Mouse (Mus musculus) mature B cell (primary cell): ENCODE data around the gene Olfr547.
"Not testable (repeated sequence)": the region's sequence is repeated elsewhere in the genome, so short reads cannot be mapped to it uniquely, and the experiment has no call there.

Experiments
- in situ Hi-C: fragments of 300-500 bp; cut with MboI; formaldehyde crosslinking; loops from 2 replicates; pipeline ENCODE4 v1.14.3; 2019

Gene Olfr547

DNA sequence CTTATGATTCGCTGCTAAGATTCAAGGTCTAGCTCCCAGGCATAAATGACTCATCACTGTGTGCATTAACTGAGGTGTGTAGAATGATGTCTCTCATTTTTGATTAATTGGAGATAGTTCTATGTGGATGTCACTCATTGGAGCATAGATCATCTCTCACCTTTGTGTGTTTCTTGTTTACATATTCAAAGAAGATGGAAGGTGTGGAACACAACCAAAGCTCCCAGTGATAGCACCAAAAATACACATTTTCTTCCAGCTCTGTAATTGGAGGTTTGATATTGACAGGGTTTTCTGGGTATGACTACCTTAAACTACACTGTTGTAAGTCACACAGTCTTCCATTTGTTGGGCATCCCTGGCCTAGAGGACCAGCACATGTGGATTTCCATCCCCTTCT, at the start of gene Olfr547:
Gene Olfr547, plus strand, starts transcription at position 301 of the 400 bp plus-strand sequence.
- in situ Hi-C loops: no loop called here

DNA sequence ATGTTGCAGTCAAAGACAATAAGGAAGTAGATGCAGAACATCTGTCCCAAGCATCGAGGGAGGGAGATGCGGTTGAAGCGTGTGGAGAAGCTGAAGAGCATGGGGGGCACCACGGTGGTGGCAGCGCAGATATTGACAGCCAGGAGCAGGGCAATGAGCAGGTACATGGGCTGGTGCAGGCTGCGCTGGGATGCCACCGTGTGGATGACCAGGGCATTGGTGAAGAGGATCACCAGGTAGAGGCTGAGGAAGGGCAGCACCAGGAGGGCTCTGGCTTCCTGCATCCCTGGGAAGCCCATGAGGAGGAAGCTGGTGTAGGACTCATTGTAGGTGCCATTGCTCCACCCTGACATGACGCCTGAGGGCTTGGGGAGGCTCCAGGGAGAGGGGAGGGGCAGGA, 49.8 kb upstream of the Olfr547 start:
- in situ Hi-C loops: not testable (repeated sequence)

DNA sequence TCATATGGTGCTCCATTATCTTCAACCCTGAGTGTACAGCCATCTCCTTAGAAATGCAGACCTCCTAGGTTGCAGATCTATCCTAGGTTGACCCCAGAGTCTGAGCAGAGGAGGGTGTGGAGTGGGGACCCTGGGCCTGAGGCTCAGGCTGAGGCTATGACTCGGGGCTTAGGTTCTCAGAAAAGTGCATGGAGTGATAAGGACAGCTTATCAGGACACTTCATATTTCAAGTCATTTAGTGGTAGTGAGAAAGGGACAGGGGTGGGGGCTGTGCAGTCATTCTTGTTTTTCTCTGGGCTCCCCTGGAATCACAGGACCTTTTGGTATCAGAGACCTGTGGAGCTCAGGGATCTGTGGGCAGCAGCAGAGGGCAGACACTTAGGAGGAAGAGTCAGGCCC, 48.4 kb upstream of the Olfr547 start:
- in situ Hi-C loops: no loop called here

GRCm38 (mm10) chr7:102488161-102488560, 46.4 kb upstream of the Olfr547 start, which contains the start of gene Olfr544:
Gene Olfr544, minus strand, starts transcription at chr7:102488313.
- in situ Hi-C loops: no loop called here

- in situ Hi-C loops: not testable (repeated sequence)
These were observed 40.1 kb upstream of the Olfr547 start for GRCm38 (mm10) chr7:102494416-102494815.

GRCm38 (mm10) chr7:102499473-102499872, 35.1 kb upstream of the Olfr547 start, which contains the start of gene Olfr545:
Gene Olfr545, minus strand, starts transcription at chr7:102499573.
- in situ Hi-C loops: no loop called here

DNA sequence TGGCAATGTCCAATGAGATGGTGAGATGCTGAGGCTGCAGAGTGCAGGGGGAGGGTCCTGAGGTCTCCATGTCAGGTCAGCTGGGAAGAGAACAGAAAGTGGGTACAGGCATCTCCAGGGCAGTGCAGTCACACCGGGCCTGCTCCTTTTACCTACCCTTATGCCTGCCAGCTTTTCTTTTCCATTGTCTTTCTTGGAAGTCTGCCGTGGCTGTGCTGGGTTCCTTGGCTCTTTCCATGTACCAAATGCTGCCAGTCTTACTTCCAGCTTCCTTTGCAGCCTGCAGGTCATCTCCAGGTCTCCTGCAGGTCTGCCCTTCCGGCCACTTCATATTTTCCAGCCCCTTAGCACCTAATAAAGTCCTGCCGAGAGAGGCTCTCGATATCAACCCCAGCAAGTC, 32.6 kb upstream of the Olfr547 start:
- in situ Hi-C loops: loop anchor here (10.0 to 25.0 kb wide), 2 partner anchors 133 to 410 kb away; partner anchors contain the start of genes Olfr554, Olfr571 and Olfr572

- in situ Hi-C loops: loop anchor here (10.0 to 25.0 kb wide), 2 partner anchors 128 to 405 kb away; partner anchors contain the start of genes Olfr554, Olfr571 and Olfr572
These were observed 27.7 kb upstream of the Olfr547 start for GRCm38 (mm10) chr7:102506848-102507247.

GRCm38 (mm10) chr7:102508066-102508465, 26.5 kb upstream of the Olfr547 start:
- in situ Hi-C loops: loop anchor here (10.0 to 25.0 kb wide), 2 partner anchors 127 to 404 kb away; partner anchors contain the start of genes Olfr554, Olfr571 and Olfr572

- in situ Hi-C loops: loop anchor here (10.0 to 25.0 kb wide), 2 partner anchors 126 to 404 kb away; partner anchors contain the start of genes Olfr554, Olfr571 and Olfr572
These were observed 25.9 kb upstream of the Olfr547 start for GRCm38 (mm10) chr7:102508666-102509065.

DNA sequence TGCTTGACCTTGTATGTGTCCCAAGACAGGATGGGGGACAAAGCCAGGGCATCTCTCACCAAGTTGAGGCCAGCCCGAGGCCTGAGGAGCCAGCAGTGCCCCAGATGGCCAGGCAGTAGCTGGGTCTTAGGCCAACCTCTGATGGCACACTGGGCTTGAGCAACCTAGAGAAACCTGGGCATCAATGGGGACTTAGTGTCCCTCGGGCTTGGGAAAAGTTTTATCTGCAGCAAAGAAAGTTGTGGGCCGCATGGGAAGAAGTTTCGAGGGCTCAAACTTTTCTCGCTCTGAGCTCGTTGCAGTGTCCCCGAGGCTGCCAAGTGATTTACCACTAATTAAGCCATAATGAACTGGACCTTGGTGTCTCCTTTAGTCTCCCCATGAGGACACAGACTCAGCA, 24.8 kb upstream of the Olfr547 start:
- in situ Hi-C loops: loop anchor here (10.0 to 25.0 kb wide), 2 partner anchors 125 to 403 kb away; partner anchors contain the start of genes Olfr554, Olfr571 and Olfr572

DNA sequence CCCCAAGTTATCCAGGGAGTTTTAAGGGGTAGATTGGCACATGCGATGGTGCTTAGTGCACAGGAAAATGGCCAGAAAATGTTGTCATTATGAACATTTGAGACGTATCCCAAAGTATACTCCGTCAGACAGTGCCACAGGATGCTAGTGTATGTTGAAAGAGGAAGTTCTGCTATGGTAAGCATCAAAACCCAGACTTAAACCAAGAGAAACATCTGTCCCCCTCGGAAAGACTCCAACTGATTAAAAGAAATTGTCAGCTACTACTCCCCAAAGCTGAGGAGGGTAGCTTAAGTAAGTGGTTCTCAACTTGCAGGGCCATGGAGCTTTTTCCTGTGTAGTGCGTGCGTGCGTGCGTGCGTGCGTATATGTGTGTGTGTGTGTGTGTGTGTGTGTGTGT, 22.6 kb upstream of the Olfr547 start:
- in situ Hi-C loops: loop anchor here (25.0 kb wide), 1 partner anchor 400 kb away; the partner anchor contains the start of genes Olfr571 and Olfr572

DNA sequence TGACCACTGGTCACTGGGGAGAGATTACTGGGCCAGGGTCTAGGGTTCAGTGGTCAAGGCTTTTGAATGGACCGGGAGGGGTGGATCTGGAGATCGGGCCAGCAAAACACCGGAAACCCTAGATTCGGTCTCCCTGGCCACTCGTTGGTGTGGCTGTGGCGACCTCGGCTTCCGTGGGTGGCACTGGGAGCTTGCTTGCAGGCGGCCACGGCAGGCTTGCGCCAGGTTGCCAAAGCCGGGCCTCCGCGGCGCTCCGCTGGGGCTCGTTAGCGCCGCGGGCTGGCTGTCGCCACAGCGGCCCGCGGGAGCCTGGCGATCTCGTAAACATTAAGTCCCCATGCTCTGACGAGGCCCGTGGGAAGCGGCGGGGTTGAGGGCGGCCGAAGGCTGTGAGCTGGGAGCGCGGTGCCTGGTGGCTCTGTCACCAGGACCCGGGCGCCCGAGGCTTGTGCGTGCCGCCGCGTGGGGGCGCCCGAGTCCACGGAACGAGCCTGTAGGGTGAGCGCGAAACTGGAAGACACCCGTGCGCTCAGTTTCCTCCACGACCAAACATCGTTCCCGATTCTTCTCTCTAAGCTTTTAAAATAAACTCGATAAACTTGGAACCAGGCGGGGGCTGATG, 21.6 kb upstream of the Olfr547 start:
- in situ Hi-C loops: loop anchor here (25.0 kb wide), 1 partner anchor 399 kb away; the partner anchor contains the start of genes Olfr571 and Olfr572

GRCm38 (mm10) chr7:102514144-102514543, 20.4 kb upstream of the Olfr547 start:
- in situ Hi-C loops: loop anchor here (25.0 kb wide), 1 partner anchor 398 kb away; the partner anchor contains the start of genes Olfr571 and Olfr572

DNA sequence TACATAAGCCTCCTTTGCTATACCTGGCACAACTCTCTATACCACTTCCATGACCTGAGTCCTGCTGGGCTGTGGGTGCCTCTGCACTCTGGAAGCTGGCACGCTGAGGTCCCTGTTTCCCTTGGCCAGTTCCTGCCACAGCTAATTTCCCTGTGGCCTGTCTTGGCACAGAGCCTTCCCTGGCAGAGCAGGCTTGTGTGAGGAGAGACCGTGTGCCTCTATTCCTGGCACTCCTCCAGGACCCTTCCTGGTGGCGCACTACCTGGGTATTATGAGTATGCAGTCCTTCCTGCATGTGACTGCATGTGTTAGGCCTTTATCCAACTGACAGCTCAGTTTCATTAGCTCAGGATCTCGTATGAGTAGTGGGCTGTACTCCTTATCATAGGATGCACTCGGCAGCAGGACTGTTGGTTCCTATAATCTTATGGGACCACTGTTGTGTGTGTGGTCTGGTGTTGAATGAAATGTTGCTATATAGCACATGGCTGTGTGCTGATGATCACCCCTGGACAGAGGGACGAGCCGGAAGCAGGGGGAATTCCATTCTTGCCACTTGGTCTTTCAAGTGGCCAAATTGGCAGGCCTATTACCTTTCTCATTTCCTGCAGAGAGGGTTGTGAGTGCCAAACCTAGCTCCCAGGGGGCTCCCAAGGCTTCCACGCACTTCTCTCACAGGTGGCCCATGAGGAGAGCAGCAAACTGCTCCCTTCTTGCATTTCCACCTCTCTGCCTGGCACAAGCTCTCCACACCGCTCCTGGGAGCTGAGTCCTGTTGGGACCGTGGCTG, 18.1 kb upstream of the Olfr547 start:
- in situ Hi-C loops: loop anchor here (25.0 kb wide), 1 partner anchor 396 kb away; the partner anchor contains the start of genes Olfr571 and Olfr572

DNA sequence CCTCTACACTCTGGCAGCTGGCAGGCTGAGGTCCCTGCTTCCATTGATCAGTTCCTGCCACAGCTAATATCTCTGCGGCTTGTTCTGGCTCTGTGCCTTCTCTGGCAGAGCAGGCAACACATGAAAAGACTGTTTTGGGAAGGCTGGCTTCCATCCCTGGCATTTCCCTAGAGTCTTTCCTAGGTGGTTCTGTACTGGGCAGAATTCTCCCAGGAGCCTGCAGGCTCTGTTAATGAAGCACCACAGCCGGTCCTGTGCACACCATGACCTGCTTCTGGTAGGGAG, 17.6 kb upstream of the Olfr547 start:
- in situ Hi-C loops: loop anchor here (25.0 kb wide), 1 partner anchor 395 kb away; the partner anchor contains the start of genes Olfr571 and Olfr572

GRCm38 (mm10) chr7:102529052-102529451, 5.5 kb upstream of the Olfr547 start:
- in situ Hi-C loops: no loop called here

- in situ Hi-C loops: no loop called here
These were observed 6.0 kb downstream of the Olfr547 start, which contains the start of gene Olfr548-ps1 for GRCm38 (mm10) chr7:102540596-102540995. Gene Olfr548-ps1, plus strand, starts transcription at chr7:102540896.

DNA sequence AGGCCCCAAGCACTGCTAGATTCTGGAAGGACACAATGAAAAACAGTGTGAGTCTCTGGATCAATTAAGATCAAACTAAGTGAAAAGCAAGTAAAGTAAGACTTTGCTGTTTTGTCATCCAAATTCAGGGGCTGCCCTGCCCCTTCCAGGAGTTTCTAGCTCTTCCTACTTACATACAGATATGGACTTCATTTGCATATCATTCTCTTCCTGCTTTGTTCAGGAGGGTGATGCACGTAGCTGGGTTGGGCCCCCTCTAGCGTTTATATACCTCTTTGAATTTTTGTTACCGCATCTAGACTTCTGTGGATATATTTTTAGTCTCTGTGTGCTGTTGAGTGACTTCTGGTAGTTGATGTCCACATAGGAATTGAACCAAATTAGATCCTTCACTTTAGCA, 6.7 kb downstream of the Olfr547 start:
- in situ Hi-C loops: no loop called here

DNA sequence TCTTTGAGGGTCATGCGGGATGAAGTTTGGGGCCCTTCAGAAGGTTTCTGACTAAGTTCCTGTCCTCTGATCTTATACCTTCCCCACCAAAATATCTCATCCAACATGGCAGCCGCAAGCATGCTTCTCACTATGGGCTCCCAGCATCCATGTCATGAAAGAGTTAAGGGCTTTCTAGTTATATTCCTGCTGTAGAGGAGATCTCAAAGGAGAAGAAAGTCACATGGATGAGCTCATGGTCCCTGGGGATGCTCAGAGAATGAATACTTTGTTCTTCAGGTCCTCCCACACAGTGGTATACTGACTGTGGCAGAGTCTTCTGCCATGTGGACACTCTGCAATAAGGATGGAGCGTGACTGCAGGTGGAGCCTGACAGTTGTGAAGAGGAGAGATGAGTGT, 15.0 kb downstream of the Olfr547 start, which contains the start of gene Olfr549:
Gene Olfr549, plus strand, starts transcription at position 301 of the 400 bp plus-strand sequence.
- in situ Hi-C loops: no loop called here

DNA sequence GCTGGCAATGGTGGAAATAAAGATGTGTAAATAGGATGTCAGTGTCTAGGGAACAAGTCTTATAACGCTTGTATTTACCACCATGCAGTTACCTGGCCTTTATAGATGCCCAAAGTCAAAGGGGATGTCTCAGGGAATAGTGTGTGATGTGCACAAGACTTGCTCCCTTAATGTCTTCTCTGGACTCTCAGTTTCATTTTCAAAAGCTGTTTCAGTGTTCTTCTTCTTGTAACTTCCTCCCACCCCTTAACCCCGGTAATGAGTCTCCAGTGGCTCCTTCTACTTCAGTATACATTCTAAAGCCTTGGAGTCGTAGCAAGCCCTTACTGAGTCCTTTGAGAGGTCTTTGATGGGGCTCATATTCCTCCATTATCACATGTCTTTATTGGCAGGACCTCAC, 18.7 kb downstream of the Olfr547 start:
- in situ Hi-C loops: no loop called here
